Mouse (Mus musculus): Measurements from ENCODE around the gene Tmem222.

DNA sequence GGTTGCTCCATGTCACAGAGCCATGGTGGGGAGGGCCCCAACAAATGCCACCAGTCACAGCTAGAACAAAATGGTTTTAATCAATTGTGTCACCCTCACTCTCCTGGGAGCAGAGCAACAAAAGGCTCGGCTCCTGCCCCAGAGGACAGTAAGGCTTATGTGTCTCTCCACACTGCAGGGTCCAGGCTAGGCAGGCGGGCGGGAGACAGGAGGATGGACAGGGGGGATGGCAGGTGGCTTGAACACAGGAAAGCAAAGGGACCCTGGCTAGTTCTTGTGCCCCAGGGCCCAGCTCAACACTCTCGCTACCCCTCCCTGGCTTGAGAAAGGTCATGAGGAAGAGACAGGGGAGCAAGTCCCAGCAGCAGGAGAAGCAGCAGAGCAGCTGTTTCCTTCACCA is 14.8 kb upstream of the Tmem222 start:
- TF ChIP-seq CTCF (IDR thresholded peaks at IDR 0.05; ENCODE audit: low read depth, low read length) = no peak
- no peak for TF ChIP-seq POLR2AphosphoS5 (IDR thresholded peaks at IDR 0.05; ENCODE audit: insufficient replicate concordance, low read depth, low read length)
